Mouse (Mus musculus) heart, postnatal 14 days (tissue): ENCODE results near the gene Ccdc91. TPM values are rescaled to one million over a fixed set of nuclear protein-coding genes. Genes with fewer than 3 reads are reported as not detected.

Experiments used
- DNase-seq, 2 experiments: peaks; one replicate each; pipeline ENCODE4 v3.0.0; 2021 to 2022
- intact Hi-C: fragments of 180-260 bp; cut with DNase I; formaldehyde crosslinking; loops from one replicate; pipeline ENCODE4 v1.15.1; 2025
- total RNA-seq, 2 experiments: library from RNA; stranded (reverse); gene quantifications; 2 replicates each; pipeline ENCODE4 v1.2.3; 2021

Gene Ccdc91
- total RNA-seq, 2 experiments from 2014 or later: 21.7 to 23.5 TPM

DNA sequence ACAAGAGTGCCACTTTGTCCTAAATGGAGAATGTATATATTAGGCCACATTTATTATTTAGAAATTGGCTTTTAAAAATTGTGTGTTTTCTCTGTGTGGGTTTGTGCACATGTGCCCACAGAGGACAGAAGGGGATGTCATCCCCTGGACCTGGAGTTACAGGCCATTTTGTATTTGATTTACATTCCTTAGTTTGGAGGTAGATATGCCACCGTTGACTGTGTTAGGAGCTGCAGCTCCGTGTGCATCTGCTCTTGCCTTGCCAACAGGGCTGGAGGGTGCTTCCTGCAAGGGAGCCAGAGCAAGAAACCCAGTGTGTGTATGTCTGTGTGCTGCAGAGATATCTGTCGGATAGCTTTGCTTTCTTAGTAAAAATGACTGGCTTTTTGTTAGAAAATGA is 83.7 kb downstream of the Ccdc91 start:
- intact Hi-C loops: no loop called here
- DNase-seq: no peak

DNA sequence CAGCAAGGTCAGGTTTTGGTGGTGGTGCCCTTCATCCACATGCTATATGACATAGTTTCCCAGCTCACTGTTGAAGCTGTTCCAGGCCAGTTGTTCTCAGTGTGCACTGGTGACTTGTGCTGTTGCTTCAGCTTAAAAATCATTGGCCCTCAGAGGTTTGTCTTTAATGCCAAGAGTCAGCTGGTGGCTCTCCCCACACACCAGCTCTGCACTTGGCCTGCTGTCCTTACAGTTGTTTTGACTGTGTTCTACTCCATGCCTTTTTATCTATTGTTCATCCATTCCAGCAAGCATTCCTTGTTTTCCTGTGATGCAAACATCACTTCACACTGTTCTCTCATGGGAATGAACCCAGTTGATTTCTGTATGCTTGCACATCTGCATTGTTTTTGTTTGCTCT is 84.8 kb downstream of the Ccdc91 start:
- DNase-seq: peak in 1 of 2 experiments; percentile 5
- intact Hi-C loops: no loop called here

DNA sequence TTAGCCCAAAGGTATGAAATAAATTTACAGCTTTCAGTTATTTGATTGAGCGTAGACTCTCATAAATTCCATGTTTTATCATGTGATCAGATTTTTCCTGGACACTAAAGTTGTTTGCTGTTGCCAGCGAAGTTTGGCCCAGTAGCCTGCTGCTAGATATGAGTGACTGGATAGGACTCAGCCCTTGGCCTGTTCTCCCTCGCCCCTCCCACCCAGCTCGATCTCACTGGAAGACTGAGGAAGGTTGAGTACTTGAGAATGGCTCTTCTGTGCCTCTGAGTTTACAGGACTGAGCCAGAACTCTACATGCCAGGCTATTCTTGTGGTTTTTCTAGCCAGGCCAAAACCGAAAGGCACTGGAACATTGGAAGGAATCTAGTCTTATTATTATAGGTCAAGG is 93.6 kb downstream of the Ccdc91 start:
- peak; percentile 45 to 59 for DNase-seq
- intact Hi-C loops: no loop called here

DNA sequence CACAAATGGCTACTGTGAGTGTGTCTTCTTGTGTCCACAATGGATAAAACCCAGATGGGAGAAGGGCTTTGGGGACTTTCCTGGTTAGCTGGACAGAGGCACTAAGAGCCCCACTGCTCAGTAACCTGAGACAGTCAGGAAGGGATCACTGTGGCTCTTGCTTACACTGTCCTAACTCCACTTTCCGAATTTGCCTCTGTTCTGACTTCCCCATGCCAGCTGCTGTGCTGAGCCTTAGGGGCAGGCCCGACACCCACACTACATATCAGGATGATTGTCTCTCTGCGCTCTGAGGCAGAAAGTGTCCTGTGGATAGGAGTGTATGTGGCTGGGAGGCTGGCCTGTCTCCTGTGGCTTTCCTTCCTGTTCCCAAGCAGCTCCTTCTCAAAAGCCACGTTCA is 97.5 kb downstream of the Ccdc91 start:
- DNase-seq: no peak
- intact Hi-C loops: no loop called here

DNA sequence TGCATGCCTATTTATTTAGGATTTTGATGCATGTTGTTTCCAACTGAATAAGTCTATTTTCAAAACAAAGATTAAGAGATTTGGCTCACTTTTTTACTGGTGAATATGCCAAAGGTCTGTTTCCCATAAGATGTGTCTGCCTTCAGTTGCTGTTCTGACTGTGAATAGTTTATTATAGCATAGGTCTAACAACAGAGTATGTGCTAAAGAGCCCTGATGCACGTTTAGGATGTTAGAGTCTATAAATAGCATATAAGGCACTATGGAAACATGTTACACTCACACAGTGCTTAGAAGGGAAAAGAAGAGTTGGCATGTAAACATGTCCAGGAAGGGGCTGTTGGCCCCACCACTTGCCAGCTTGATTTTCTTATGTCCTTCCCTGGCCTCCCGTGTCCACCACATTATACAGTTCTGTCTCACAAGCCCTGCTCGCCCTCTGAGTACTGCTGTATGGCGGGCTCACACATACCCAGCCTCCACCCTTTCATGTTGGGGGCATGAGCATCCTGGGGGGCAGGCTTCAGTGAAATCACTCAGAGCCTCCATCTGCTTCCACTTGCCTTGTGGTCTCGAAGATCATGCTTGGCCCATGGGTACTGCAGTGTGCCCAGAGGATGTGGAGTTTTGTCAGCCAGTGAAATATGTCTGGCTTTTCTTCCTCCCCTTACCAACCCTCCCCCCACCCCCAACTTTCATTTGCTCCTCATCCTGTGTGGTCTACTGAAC is 99.0 kb downstream of the Ccdc91 start:
- intact Hi-C loops: no loop called here
- DNase-seq: no peak

DNA sequence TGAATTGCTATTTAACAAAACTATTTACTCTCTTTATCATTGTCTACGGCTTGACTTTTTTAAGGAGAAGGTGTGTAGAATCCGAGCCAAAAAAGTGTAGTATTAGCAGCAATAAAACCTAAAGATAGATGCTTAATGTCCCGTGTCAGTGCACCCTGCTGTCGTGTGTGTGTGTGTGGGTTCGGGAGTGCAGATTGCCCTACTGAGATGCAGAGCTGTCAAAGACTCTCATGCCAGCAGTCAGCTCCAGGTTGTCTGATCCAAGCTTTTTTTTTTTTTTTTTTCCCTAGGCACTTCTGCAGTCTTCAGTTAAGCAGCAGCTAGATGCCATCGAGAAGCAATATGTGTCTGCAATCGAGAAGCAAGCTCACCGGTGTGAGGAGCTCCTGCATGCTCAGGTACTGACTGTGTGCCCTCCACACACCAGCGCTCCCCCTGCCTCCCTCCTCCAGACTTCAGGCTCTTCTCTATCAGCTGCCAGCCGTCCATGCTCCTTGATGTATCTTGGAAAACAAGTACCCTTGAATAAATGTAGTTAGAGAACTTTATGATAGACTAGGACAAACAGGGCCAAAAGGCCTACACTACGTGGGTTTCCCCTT is 99.7 kb downstream of the Ccdc91 start:
- no peak for DNase-seq
- intact Hi-C loops: no loop called here

DNA sequence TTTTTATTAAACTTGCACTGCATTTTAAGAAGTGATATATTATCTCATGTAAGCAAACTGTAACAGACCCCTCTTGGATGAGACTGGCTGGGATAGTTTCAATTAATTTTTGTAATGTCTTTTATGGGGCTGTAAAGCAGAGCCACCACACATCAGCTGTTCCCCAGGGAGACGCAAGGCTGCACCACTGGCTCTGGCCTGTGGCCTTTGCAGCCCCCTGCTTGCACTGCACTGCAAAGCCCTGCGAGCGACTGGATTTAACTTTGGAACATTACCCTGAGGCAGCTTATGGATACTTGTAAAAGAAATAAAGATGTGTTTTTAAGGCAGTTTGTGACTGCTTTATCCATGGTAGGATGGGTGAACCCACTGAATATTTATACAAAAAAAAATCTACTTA is 112.0 kb downstream of the Ccdc91 start:
- intact Hi-C loops: no loop called here
- no peak for DNase-seq

DNA sequence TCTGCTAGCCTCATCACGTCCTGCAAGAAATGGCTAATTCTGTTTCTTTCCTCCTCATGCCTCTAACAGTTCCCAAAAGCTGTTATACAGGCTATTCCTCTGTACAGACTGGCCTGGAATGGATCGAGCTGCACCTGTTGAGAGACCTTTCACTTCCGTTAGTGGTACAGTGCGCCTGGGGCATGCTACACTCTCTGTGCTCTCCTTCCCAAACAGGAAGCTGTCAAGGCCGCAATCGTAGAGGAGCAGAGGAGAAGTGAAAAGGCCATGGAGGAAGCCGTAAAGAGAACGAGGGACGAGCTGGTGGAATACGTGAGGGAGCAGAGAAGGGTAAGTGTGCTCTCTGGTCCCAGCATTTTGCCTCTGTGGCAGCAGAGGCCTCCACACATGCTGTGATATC is 131.0 kb downstream of the Ccdc91 start:
- DNase-seq: no peak
- intact Hi-C loops: no loop called here

DNA sequence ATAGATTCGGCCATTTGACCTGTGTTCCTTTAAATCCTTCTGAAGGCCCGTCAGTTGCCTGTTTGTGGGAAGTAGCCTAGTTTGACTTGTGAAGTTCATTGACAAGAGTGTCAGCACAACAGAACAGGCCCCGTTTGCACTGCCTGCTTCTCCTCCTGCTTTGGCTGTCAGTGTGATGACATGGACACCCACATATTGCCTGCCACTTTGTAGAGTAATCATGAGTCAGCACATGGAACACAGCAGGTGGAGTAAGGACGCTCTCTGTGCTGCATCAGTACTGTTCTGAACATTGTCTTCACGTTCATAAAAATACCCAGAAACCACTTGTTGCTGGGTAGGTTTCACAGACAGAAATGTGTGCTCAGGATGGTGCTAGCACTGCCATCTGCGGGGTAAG is 132.0 kb downstream of the Ccdc91 start:
- DNase-seq: no peak
- intact Hi-C loops: no loop called here

DNA sequence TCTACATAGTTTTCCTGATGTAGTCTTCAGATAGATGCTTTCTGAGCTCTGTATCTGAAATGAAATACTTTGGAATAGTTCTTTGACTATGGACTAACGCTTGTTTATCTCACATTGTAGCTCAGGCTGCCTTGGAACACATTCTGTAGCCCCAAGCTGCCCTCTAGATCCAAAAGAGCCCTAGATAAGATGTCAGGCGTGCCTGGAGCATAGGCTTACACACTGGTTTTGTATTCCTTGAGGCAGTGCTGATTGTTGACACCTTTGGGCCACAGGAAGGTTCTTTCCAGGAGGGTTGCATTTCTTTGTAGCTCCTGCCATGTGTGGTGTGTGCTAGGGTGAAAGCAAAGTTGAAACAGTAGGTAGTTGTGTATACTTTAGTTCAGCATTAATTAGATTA is 139.7 kb downstream of the Ccdc91 start:
- DNase-seq: no peak
- intact Hi-C loops: no loop called here

DNA sequence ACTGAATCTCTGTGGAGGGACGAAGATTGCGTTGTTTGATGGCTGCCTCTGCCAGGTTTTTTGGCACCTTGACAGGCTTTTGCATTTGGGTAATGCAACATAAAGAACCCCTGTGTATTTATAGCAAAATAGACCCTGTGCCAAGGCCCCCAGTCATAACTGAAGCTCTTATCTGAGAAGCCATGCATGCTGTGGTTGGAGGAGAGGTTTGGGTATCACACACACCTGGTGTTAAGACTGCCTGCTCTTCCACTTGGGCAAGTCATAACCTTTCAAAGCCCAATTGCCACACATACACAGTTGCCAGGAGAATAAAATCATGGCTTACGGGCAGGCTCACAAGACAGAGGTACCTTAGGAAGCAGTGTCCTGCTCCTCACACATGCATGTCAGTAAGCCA is 147.5 kb downstream of the Ccdc91 start:
- no peak for DNase-seq
- intact Hi-C loops: no loop called here

DNA sequence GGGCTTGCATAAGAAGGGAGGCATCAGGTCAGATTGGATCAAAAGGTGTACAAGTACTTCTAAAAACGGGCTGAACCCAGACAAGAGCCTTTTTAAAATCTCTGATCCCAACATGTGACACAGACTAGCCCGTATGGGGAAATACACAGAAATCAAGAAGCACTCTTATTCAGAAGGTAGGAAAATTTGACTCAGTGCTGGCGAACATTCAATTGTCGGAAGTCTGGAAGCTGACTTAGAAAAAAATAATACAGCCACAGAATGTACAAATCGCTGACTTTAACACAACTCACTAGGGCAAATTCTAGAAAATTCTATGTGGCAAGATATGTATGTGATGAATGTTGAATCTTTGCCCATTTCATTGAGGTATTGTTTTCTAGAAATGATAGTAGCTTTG is 160.8 kb downstream of the Ccdc91 start:
- DNase-seq: peak; percentile 4 to 14

DNA sequence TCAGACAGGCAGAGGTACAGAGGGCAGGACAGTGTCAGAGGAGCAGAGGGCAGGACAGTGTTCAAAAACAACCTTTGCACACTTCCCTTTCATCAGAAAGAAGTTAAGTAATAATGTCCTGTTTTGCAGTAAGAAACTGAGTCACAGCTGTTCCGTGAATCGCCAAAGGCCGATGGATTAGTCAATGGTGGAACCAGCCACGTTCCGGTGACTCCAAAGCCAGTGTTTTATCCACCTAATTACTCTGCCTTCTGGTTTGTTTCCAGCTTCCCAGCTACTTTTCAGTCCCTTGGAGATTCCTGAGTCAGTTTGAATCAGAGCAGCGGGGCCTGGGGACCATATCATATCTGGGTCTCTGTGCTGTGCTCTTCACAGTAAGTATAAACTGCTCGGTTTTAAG is 168.2 kb downstream of the Ccdc91 start:
- intact Hi-C loops: no loop called here
- no peak for DNase-seq

More for the DNA sequence above, 160.8 kb downstream of the Ccdc91 start:
- intact Hi-C loops: no loop called here

DNA sequence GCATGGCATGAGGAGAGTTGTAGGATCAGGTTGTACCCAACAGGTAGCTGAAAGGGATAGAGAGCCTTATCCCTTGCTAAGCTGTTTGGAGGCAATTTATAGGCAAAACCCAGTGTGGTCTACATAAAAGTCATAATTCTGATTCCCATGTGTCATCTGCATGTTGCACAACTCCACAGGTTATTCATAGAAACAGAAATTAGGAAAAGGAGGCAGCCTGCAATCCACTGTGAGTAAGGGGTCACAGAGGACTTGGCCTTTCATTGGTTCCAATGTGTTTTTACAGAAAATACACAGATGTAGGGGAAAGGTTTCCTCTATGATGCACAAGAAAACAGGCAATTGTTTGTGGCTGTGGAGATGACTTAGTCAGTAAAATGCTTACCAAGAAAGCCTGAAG is 168.8 kb downstream of the Ccdc91 start:
- no peak for DNase-seq
- intact Hi-C loops: no loop called here

DNA sequence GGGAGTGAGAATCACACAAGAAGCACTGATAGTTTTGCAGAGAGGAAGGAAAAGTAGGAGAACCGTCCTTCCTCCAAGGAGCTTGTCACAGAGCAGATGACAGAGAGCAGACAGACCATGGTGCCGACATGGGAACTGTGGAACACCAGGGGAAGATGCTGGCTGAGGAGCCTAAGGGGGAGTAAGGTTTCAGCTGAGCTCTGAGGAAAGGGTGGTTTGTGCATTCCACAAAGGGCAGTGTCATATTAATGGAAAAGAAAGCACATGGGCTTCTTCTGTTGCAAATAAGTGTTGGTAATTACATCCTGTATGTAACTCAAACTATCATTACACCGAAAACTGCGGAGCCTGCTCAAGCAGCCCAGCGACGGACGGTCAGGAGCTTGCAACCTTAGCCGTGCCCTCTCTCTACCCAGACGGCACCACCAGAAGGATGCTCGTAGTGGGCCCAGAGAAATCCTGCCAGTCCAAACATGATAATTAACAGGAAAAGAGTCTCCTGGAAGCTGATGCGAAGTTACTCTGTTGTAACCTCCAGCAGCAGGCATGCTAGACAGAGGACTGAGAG is 170.9 kb downstream of the Ccdc91 start:
- DNase-seq: no peak
- intact Hi-C loops: no loop called here

DNA sequence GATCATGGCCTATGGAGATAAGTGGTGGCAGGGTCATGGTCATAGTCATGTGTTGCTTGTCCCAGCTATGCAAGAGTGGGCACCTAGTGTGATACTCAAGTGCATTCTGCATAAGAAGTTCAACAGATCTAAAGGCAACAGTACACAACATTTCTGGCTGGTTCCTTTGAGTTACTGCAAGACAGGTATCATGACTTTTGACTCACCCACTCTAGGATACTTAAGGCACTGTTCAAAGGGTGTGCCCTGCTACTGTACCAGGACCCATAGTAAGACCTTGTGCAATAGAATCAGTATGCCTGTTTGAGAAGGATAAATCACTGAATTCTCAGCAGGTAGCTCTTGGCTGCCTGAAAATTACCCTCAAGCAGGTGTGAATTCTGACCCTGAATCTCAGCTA is 182.4 kb downstream of the Ccdc91 start:
- DNase-seq: no peak
- intact Hi-C loops: no loop called here

DNA sequence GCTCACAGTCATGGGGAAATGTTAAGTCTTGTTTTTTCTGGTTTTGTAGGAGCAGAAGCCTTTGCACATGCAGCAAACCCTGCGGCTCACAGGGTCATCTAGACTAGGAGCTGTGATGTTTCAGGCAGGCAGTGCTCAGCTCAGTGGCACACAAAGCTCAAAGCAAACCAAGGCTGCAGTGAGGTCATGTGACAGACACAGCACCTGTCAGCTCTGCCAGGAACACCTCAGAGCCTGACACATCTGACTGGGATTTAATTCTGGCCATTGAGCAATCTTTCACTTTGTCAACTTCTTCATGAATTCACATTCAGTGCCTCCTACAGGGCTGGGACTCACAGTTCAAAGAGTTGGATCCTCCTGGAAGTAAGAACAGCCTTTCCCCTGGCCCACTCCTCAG is 185.1 kb downstream of the Ccdc91 start:
- no peak for DNase-seq
- intact Hi-C loops: loop anchor here (10.0 kb wide), 2 partner anchors 154 to 294 kb away; no protein-coding TSS in a partner anchor

DNA sequence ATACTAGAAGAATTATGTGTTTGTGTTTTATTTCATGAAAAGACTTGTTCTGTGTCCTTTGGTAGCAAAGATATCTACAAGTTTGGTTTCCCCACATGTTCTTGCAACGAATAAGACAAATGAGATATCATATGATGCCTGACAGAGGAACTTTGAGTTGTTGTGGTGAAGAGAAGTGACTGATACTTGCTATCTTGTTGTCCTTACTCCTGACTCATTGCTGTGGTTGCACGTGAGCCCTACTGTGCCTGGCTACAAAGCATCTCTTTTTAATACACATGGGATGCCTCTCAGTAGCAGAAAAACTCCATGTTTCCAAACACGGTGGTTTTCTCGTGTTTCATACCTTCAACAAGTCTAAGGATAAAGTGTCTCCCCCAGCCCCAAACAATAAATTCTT is 186.2 kb downstream of the Ccdc91 start:
- DNase-seq: no peak
- intact Hi-C loops: loop anchor here (10.0 kb wide), 2 partner anchors 153 to 293 kb away; no protein-coding TSS in a partner anchor

DNA sequence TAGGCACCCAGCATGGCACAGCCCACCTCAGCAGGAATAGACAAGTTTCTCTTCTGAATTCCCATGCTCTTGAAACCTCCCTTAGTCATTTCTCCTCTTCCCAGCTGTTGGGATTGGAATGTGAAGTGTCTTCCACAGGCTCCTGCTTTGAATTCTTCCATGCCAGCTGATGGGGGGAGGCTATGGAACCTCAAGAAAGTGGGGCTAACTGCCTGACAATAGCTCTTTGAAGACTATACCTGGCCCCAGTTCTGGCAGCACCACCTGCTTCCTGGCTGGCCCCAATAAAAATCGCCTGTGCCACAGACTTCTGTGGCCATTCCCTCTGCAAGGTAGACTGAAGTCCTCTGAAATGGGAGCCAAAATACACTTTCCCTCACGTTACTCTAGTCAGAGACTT is 187.0 kb downstream of the Ccdc91 start:
- DNase-seq: no peak
- intact Hi-C loops: loop anchor here (10.0 kb wide), 2 partner anchors 152 to 292 kb away; no protein-coding TSS in a partner anchor

DNA sequence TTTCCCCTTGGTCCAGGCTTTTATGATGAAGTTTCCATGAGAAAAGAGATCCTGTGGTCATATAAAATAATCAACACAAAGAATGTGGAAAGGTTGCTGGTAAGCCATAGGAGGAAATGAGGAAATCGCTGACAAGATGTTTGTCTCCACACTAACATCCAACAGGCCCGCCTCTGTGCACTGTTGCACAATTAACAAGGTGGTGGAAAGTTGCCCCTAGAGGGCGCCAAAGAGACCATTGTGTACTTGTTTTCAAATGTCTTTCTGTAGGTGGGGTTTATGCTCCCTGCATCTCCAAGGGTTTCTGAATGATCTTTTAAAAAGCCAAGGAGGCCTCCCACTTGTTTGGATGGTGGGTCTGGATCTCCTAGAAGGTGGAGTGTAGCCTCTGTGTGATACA is 188.7 kb downstream of the Ccdc91 start:
- intact Hi-C loops: loop anchor here (10.0 kb wide), 2 partner anchors 150 to 290 kb away; no protein-coding TSS in a partner anchor
- DNase-seq: peak; percentile 30 to 48

DNA sequence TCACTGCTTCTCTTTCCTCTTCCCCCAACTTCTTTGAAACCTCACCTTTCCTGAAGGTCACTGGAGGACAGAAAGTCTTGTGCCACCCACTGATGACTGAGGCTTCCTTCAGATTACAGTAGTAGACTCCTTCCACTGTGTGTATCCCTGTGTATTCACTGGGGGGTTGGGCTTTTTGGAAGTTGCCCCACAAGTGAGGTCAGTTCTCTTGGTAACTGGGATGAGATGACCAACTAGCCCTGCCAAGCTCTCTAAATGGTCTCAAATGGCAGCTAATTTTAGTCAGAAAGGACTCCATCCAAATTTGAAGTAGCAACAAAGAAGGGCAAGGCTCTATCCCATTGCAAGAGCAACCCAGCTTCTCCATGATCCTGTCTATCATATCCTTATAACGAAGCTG is 195.7 kb downstream of the Ccdc91 start:
- peak; percentile 18 to 39 for DNase-seq
- intact Hi-C loops: no loop called here

DNA sequence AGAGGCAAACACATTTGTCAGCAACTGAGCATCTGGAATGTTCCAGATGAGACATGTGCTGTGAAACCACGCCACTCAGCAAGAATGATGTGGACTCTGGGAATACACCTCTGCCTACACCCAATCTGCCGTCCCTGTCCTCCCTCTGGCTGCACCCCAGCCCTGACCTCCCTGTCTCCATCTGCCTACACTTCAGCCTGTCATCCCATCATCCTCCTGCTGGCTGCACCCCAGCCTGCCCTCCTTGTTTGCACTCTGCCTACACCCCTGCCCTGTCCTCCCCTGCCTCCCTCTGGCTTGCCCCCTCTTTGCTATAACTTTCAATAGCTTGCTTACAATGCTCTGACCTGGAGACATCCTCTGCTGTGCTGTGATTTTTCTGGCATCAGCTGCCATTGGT is 196.9 kb downstream of the Ccdc91 start:
- no peak for DNase-seq
- intact Hi-C loops: no loop called here
